Mouse (Mus musculus) right cerebral cortex, adult 18-20 months (tissue): Measurements from ENCODE around the gene Gje1.

Experiments used
- DNase-seq: peaks from one replicate; pipeline ENCODE4 v3.0.0; 2022; ENCODE audit warnings: mixed read lengths

Gene Gje1

GRCm38 (mm10) chr10:14718114-14718513 lies at the start of gene Gje1:
Gje1 (minus strand) TSS chr10:14718214.
- DNase-seq = no peak

DNA sequence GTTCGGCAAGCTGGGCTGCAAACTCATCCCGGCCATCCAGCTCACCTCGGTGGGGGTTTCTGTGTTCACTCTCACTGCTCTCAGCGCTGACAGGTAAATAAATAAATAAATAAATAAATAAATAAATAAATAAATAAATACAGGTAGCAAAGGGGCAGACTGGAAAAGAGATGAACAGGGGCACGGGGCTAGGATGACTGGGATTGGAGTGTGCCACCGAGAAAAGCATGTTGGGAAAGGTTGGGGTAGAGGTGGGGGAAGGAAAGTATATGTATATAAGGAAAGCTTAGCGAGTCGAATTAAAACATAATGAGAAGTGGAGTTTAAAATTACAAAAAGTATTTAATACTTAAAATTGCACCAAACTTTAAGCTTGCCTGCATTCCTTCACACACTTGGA lies 42.6 kb upstream of the Gje1 start:
- no peak for DNase-seq

DNA sequence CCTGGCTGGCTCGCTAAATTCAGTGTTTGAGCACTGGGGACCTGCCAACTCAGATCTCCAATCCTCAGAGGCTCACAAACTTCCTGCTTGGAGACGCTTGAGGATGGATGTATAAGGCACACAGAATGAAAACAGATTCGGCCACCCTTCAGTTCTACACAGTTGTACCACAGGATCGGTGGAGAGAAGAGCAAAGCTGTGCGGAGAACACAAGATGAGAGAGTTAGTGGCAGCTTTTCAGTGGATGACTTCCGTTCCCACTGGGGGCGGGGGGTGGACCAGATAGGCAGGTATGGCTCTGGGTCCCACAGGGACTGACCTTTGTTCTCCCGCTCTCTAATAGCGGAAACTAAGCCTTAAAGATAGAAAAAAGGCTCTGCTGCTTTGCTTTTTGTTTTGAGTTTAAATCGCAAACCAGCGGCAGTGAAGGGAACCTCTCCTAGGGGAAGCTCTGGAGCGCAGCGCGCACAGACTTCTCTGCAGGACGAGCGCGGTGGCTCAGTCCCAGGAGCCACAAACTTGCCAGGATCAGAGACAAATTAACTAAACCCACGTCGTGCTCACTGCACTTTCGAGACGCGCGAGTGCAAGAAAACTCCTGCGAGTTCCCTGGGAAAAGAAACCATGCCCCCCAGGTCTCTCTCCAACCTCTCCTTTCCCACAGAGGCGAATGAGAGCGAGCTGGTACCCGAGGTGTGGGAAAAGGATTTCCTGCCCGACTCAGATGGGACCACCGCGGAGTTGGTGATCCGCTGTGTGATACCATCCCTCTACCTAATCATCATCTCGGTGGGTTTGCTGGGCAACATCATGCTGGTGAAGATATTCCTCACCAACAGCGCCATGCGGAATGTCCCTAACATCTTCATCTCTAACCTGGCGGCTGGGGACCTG lies 41.9 kb upstream of the Gje1 start:
- peak; percentile 6 for DNase-seq

- peak; percentile 36 for DNase-seq
These were observed 16.3 kb upstream of the Gje1 start for GRCm38 (mm10) chr10:14734285-14734684.

DNA sequence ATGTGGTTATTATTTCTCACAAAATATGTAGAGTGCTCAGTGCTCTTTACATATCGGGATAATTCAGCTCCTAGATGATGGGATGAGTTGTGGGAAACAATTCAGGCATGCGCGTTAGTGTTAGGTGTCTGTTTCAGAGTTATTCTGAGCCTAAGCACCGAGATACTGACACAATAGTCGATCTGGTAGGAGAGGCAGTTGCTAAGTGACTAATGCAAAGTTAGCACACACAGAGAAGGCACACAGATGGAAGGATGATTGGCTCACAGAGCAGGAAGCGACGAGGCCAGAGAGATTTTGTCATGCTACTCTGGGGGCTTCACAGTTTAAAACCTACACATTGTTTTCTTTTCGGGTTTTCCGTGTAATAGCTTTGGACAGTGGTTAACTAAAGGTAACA lies 7.7 kb upstream of the Gje1 start:
- DNase-seq = peak; percentile 41

GRCm38 (mm10) chr10:14705072-14706066 lies 12.6 kb downstream of the Gje1 start, which contains the start of the genes Vta1 and Nmbr:
Vta1 (minus strand) TSS chr10:14705560.
Nmbr (plus strand) TSS chr10:14705591.
- peak; percentile 99 for DNase-seq

DNA sequence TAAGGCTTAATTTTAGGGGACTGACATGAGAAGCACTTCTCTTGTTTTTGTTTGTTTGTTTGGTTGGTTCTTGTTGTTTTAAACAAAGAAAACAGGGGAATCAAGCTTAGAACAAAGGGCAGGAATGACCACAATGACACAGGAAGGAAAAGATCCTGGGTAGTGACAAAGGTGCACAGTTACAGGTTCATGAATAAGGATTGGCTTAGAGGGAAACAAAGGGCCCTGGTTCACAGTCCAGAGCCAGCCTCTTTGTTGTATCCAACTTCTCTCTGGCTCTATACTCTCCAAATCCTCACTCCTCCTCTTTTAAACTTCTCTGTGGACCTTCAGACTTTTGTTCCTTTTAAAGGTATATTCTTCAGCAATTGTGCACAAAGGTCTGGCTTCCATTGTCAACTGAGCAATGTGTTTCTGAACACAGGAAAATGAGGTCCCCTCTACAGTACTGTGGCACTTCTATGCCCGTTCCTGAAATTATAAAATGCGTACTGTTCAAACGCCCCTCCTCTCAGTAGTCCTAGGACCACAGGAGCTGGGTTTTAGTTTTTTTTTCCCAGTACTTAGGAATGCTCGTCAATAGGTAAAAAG lies 14.1 kb downstream of the Gje1 start:
- no peak for DNase-seq

DNA sequence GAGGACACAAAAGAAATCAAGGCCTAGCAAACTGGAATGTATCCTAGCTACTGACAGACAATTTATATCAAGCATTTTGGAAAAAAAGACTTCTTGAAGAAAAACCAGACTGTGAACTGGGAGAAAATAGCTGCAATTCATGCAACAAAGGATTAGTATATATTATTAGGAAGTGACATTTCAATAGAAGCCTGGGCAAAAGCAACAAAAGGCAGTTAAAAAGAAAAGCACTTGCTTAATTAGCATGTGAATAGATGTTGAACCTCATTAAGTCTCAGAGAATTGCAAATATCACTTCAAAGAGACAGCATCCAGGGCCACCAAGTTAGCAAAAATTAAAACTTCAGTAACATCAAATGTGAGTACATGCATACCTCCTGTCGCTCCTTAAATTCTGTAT lies 14.8 kb downstream of the Gje1 start:
- no peak for DNase-seq

GRCm38 (mm10) chr10:14690349-14690748 lies 27.7 kb downstream of the Gje1 start:
- no peak for DNase-seq

DNA sequence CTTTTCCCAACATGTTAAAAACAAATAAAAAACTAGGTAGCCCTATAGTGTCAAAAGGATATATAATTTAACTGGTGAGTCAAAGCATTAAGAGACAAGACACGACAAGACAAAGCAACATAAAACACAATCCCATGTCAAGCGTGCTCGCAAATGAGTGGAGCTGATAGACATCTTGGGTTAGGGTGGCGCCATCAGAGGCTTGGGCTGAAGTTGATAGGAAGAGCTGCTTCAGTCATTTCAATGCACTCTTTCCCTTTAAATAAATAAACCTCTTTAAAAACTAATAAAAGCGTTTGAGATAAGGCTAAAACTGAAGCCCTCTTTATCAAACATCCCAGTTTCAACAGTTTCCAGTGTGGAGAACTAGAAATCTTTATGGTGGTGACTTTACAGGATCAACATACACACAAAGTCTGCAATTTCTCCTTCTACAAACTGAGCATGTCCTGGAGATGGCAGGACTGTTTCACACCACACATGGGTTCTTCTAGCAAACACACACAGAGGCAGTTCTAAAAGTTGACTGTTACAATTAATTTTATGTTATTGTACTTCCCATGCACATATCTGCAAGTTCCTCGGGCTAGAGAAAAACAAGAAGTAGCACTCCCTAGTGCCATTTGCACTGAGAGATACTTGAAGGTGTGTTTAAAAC lies 29.1 kb downstream of the Gje1 start:
- no peak for DNase-seq

DNA sequence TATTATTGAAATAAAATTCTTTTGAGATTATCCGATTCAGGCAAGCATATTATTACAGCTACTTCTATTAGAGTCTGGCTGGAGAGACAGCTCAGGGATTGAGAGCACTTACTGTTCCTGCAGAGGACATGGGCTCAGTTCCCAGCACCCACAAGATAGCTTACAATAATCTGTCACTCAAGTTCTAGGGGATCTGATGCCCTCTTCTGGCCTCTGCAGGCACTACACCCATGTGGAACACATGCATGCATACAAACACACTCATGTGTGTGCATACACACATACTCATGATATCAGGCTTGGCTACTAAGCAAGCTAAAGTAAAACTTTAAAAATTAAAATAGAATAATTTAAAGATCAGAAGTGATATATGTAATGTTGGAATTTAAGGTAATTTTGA lies 32.4 kb downstream of the Gje1 start:
- no peak for DNase-seq

- no peak for DNase-seq
These were observed 51.9 kb downstream of the Gje1 start for GRCm38 (mm10) chr10:14666147-14666546.
